Mouse (Mus musculus): Measurements from ENCODE around the gene Sdc3.

- no peak for TF ChIP-seq CTCF (IDR thresholded peaks at IDR 0.05; ENCODE audit: low read depth)
- no peak for TF ChIP-seq EP300 (IDR thresholded peaks at IDR 0.05; ENCODE audit: low read depth)
Measured at GRCm38 (mm10) chr4:130819806-130820205, 27.5 kb downstream of the Sdc3 start.
